Mouse (Mus musculus): ENCODE data around the gene Adra1d. TPM values are rescaled to one million over a fixed set of nuclear protein-coding genes. Genes with fewer than 3 reads are reported as not detected.
A peak's percentile ranks its signal among the peaks of the same experiment; 100 is the strongest.

Adra1d gene
- polyA plus RNA-seq, 1 experiment from 2014 or later = 0.34 TPM

DNA sequence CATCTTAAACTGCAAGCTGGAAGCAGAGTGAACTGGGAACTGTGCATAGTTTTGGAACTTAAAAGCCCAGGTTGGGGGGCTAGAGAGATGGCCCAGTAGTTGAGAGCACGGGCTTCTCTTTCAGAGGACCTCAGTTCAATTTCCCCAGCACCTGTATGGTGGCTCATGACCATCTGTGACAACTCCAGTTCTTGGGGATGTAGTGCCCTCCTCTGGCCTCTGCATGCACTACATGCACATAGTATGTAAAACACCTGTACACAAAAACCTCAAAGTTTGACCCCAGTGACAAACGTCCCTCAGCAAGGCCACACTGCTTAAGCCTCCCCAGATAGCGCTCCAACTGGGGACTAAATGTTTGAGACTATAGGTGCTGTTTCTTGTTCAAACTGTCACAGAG, 35.0 kb downstream of the Adra1d start:
- no peaks in the 10 kb centered on the region for H3K4me1 ChIP-seq (ENCODE audit: control insufficient read depth, insufficient read depth, low read length)
- no peak overlapping the region for H3K4me3 ChIP-seq (ENCODE audit: low read depth, low read length)
- H3K36me3 ChIP-seq (ENCODE audit: control insufficient read depth, insufficient read depth, low read length) = no peaks in the 10 kb centered on the region
- DNase-seq (ENCODE audit: low spot score, missing footprints) = peak; percentile 85
- no peak for ATAC-seq (ENCODE audit: low FRiP score)
- 44% methylated on average over 3 of the region's 3 CpGs for WGBS
- H3K9me3 ChIP-seq (ENCODE audit: control insufficient read depth, low read length) = no peaks in the 10 kb centered on the region
- H3K27ac ChIP-seq (ENCODE audit: low read depth, low read length) = no peak overlapping the region
- no peak overlapping the region for H3K4me2 ChIP-seq
- H3K9ac ChIP-seq (ENCODE audit: low read length) = no peak overlapping the region
- no peaks in the 10 kb centered on the region for H3K27me3 ChIP-seq (ENCODE audit: control insufficient read depth, insufficient read depth, low read length)

- Histone ChIP-seq H3K9ac (ENCODE audit: low read length) (no peak overlapping the region), H3K9me3 (ENCODE audit: control insufficient read depth, low read length) (no peaks in the 10 kb centered on the region), H3K4me2 (no peak overlapping the region), H3K36me3 (ENCODE audit: control insufficient read depth, insufficient read depth, low read length) (no peaks in the 10 kb centered on the region), H3K27me3 (ENCODE audit: control insufficient read depth, insufficient read depth, low read length) (no peaks in the 10 kb centered on the region), H3K27ac (ENCODE audit: low read depth, low read length) (no peak overlapping the region), H3K4me1 (ENCODE audit: control insufficient read depth, insufficient read depth, low read length) (no peaks in the 10 kb centered on the region), H3K4me3 (ENCODE audit: low read depth, low read length) (no peak overlapping the region)
- 96% methylated on average over 19 of the region's 19 CpGs for WGBS
- no peak for DNase-seq (ENCODE audit: low spot score, missing footprints)
- no peak for ATAC-seq (ENCODE audit: low FRiP score)
Observed at GRCm38 (mm10) chr2:131520743-131521142, 41.3 kb downstream of the Adra1d start.

- H3K4me1 ChIP-seq (ENCODE audit: control insufficient read depth, insufficient read depth, low read length) = no peaks in the 10 kb centered on the region
- 65% methylated on average over 3 of the region's 3 CpGs for WGBS
- ATAC-seq (ENCODE audit: low FRiP score) (no peak), DNase-seq (ENCODE audit: low spot score, missing footprints) (no peak)
- H3K9me3 ChIP-seq (ENCODE audit: control insufficient read depth, low read length) = no peaks in the 10 kb centered on the region
- no peak overlapping the region for H3K27ac ChIP-seq (ENCODE audit: low read depth, low read length)
- H3K9ac ChIP-seq (ENCODE audit: low read length) = no peak overlapping the region
- H3K4me2 ChIP-seq = no peak overlapping the region
- H3K4me3 ChIP-seq (ENCODE audit: low read depth, low read length) = no peak overlapping the region
- H3K27me3 ChIP-seq (ENCODE audit: control insufficient read depth, insufficient read depth, low read length) = no peaks in the 10 kb centered on the region
- no peaks in the 10 kb centered on the region for H3K36me3 ChIP-seq (ENCODE audit: control insufficient read depth, insufficient read depth, low read length)
Observed at GRCm38 (mm10) chr2:131518790-131519189, 43.3 kb downstream of the Adra1d start.

GRCm38 (mm10) chr2:131517550-131517949, 44.5 kb downstream of the Adra1d start:
- Histone ChIP-seq H3K9ac (ENCODE audit: low read length) (no peak overlapping the region), H3K4me2 (no peak overlapping the region), H3K4me1 (ENCODE audit: control insufficient read depth, insufficient read depth, low read length) (no peaks in the 10 kb centered on the region), H3K9me3 (ENCODE audit: control insufficient read depth, low read length) (no peaks in the 10 kb centered on the region), H3K27ac (ENCODE audit: low read depth, low read length) (no peak overlapping the region), H3K4me3 (ENCODE audit: low read depth, low read length) (no peak overlapping the region), H3K27me3 (ENCODE audit: control insufficient read depth, insufficient read depth, low read length) (no peaks in the 10 kb centered on the region), H3K36me3 (ENCODE audit: control insufficient read depth, insufficient read depth, low read length) (no peaks in the 10 kb centered on the region)
- WGBS = 89% methylated on average over 4 of the region's 4 CpGs
- DNase-seq (ENCODE audit: low spot score, missing footprints) (no peak), ATAC-seq (ENCODE audit: low FRiP score) (no peak)

DNA sequence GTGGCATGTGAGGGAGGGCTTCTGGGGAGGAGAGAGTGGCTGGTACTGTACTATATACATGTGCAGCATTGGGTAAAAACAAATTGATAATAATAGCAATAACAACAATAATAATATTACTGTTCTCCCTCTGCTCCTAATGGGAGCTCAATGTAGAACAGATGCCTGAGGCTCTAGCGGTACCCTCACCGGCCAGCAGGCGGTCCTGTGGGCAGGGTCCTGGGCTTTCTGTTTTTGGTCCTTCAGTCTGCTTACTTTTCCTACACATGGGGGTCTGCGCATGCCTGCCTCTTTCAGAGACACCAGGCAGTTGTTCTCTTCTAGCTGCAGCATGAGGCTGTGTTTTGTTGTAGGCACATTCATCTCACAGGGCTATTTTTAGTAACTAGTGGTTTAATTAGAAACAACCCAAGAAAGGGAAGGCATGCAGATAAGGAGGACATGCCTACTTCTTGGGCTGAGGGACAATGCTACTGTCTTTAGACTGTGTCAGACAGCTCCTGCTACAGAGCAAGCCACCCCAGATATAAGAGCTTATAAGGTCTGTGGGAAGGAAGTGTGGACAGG, 47.9 kb downstream of the Adra1d start:
- DNase-seq (ENCODE audit: low spot score, missing footprints) = peak; percentile 73
- H3K36me3 ChIP-seq (ENCODE audit: control insufficient read depth, insufficient read depth, low read length) = no peaks in the 10 kb centered on the region
- no peaks in the 10 kb centered on the region for H3K27me3 ChIP-seq (ENCODE audit: control insufficient read depth, insufficient read depth, low read length)
- no peak overlapping the region for H3K9ac ChIP-seq (ENCODE audit: low read length)
- H3K27ac ChIP-seq (ENCODE audit: low read depth, low read length) = no peak overlapping the region
- 79% methylated on average over 4 of the region's 4 CpGs for WGBS
- ATAC-seq (ENCODE audit: low FRiP score) = no peak
- H3K4me2 ChIP-seq = no peak overlapping the region
- no peak overlapping the region for H3K4me3 ChIP-seq (ENCODE audit: low read depth, low read length)
- H3K4me1 ChIP-seq (ENCODE audit: control insufficient read depth, insufficient read depth, low read length) = peaks cover 4% of the 10 kb centered on the region; the same call in 1 of the 2 replicates
- no peaks in the 10 kb centered on the region for H3K9me3 ChIP-seq (ENCODE audit: control insufficient read depth, low read length)

GRCm38 (mm10) chr2:131513477-131513876, 48.6 kb downstream of the Adra1d start:
- Histone ChIP-seq H3K9ac (ENCODE audit: low read length) (no peak overlapping the region), H3K36me3 (ENCODE audit: control insufficient read depth, insufficient read depth, low read length) (no peaks in the 10 kb centered on the region), H3K4me2 (no peak overlapping the region), H3K27ac (ENCODE audit: low read depth, low read length) (no peak overlapping the region), H3K4me1 (ENCODE audit: control insufficient read depth, insufficient read depth, low read length) (peaks cover 6% of the 10 kb centered on the region; the same call in 1 of the 2 replicates), H3K9me3 (ENCODE audit: control insufficient read depth, low read length) (no peaks in the 10 kb centered on the region), H3K27me3 (ENCODE audit: control insufficient read depth, insufficient read depth, low read length) (no peaks in the 10 kb centered on the region), H3K4me3 (ENCODE audit: low read depth, low read length) (no peak overlapping the region)
- DNase-seq (ENCODE audit: low spot score, missing footprints) (no peak), ATAC-seq (ENCODE audit: low FRiP score) (no peak)
- WGBS = 69% methylated on average over 2 of the region's 2 CpGs

GRCm38 (mm10) chr2:131510531-131510930, 51.6 kb downstream of the Adra1d start:
- H3K4me1 ChIP-seq (ENCODE audit: control insufficient read depth, insufficient read depth, low read length) = peaks cover 18% of the 10 kb centered on the region
- no peak overlapping the region for H3K27ac ChIP-seq (ENCODE audit: low read depth, low read length)
- no peaks in the 10 kb centered on the region for H3K36me3 ChIP-seq (ENCODE audit: control insufficient read depth, insufficient read depth, low read length)
- DNase-seq (ENCODE audit: low spot score, missing footprints) (peak; percentile 73), ATAC-seq (ENCODE audit: low FRiP score) (no peak)
- no peaks in the 10 kb centered on the region for H3K9me3 ChIP-seq (ENCODE audit: control insufficient read depth, low read length)
- H3K4me2 ChIP-seq = no peak overlapping the region
- H3K9ac ChIP-seq (ENCODE audit: low read length) = no peak overlapping the region
- no peaks in the 10 kb centered on the region for H3K27me3 ChIP-seq (ENCODE audit: control insufficient read depth, insufficient read depth, low read length)
- 74% methylated on average over 5 of the region's 5 CpGs for WGBS
- H3K4me3 ChIP-seq (ENCODE audit: low read depth, low read length) = no peak overlapping the region

DNA sequence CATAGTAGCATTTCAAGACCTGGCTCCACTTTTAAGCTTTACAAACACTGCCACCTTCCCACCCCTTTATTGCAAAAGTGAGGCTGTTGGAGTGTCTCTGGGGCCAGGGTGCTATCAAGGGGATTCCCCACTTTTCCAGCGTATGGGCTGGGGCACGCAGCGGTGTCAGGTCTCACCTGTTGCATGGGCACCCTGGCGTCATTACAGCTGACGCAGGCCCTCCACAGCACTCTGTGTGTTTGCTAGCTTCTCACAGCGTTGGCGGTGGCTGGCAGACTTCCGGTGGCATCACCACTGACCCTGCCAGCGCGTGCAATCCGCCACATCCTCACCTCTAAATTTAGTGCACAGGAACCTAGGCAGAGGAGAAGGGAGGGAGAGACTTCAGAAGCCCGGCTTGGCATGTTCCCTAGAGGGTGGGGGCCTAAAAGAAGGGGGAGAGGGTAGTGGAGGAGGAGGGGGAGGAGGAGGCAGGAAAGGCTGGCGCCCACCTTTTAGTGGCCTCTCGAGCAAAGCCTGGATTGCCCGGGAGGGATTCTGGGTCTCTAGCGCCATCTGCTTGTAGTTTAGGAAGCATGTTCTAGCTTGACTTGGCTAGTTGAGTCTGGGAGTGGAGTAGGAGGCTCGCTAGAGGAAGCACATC, 52.3 kb downstream of the Adra1d start:
- H3K9me3 ChIP-seq (ENCODE audit: control insufficient read depth, low read length) = no peaks in the 10 kb centered on the region
- ATAC-seq (ENCODE audit: low FRiP score) (peak; percentile 51), DNase-seq (ENCODE audit: low spot score, missing footprints) (peak; percentile 89)
- no peak overlapping the region; the same call in 1 of the 2 replicates for H3K27ac ChIP-seq (ENCODE audit: low read depth, low read length)
- H3K9ac ChIP-seq (ENCODE audit: low read length) = no peak overlapping the region; the same call in 1 of the 2 replicates
- H3K4me2 ChIP-seq = peak overlapping the region; percentile 40
- H3K4me1 ChIP-seq (ENCODE audit: control insufficient read depth, insufficient read depth, low read length) = peaks cover 18% of the 10 kb centered on the region
- no peak overlapping the region for H3K4me3 ChIP-seq (ENCODE audit: low read depth, low read length)
- WGBS = 26% methylated on average over 17 of the region's 17 CpGs
- H3K27me3 ChIP-seq (ENCODE audit: control insufficient read depth, insufficient read depth, low read length) = no peaks in the 10 kb centered on the region
- H3K36me3 ChIP-seq (ENCODE audit: control insufficient read depth, insufficient read depth, low read length) = no peaks in the 10 kb centered on the region

GRCm38 (mm10) chr2:131508501-131508900, 53.6 kb downstream of the Adra1d start:
- Histone ChIP-seq H3K4me1 (ENCODE audit: control insufficient read depth, insufficient read depth, low read length) (peaks cover 18% of the 10 kb centered on the region), H3K9ac (ENCODE audit: low read length) (no peak overlapping the region), H3K9me3 (ENCODE audit: control insufficient read depth, low read length) (no peaks in the 10 kb centered on the region), H3K27me3 (ENCODE audit: control insufficient read depth, insufficient read depth, low read length) (no peaks in the 10 kb centered on the region), H3K4me2 (no peak overlapping the region), H3K27ac (ENCODE audit: low read depth, low read length) (no peak overlapping the region), H3K36me3 (ENCODE audit: control insufficient read depth, insufficient read depth, low read length) (no peaks in the 10 kb centered on the region), H3K4me3 (ENCODE audit: low read depth, low read length) (no peak overlapping the region)
- DNase-seq (ENCODE audit: low spot score, missing footprints) (no peak), ATAC-seq (ENCODE audit: low FRiP score) (peak; percentile 23; the same call in 1 of the 2 replicates)
- 51% methylated on average over 2 of the region's 2 CpGs for WGBS

All from midbrain, embryonic 11.5 days (tissue).